Mouse (Mus musculus) CH12.LX (cell line): ENCODE data around the gene Rps16. TPM values are rescaled to one million over a fixed set of nuclear protein-coding genes. Genes with fewer than 3 reads are reported as not detected.
A peak's percentile ranks its signal among the peaks of the same experiment; 100 is the strongest.

Experiments
- DNase-seq: peaks from one replicate; pipeline ENCODE4 v3.0.0-alpha.2; 2013; ENCODE audit errors: extremely low read depth
- H3K27ac ChIP-seq: 2 replicates; pipeline ENCODE4 v1.5.1; 2012; ENCODE audit warnings: low read depth, mild to moderate bottlenecking, control low read depth, moderate library complexity; ENCODE audit not compliant: insufficient read depth
- H3K27me3 ChIP-seq: replicated peaks from 2 replicates; pipeline ENCODE3; 2012; ENCODE audit warnings: inconsistent platforms
- H3K36me3 ChIP-seq, 2 experiments: replicated peaks in 1 of 2; 2 replicates each; pipeline versions ENCODE3 to v1.6.1; 2012; ENCODE audit warnings: inconsistent platforms in 1 of 2, low read length in 1 of 2, mild to moderate bottlenecking in 1 of 2, mixed read lengths in 1 of 2, moderate library complexity in 1 of 2; ENCODE audit not compliant: control insufficient read depth in 1 of 2, insufficient read depth in 1 of 2
- H3K4me1 ChIP-seq, 2 experiments: 2 replicates each; pipeline ENCODE4 v1.6.1; 2012; ENCODE audit warnings: inconsistent platforms in 1 of 2, moderate library complexity in 1 of 2; ENCODE audit not compliant: insufficient read depth in 2 of 2, control insufficient read depth in 1 of 2
- H3K4me2 ChIP-seq: 2 replicates; pipeline ENCODE4 v1.6.1; 2012; ENCODE audit warnings: low read depth, mild to moderate bottlenecking, control low read depth; ENCODE audit not compliant: poor library complexity, insufficient read depth, severe bottlenecking
- H3K4me3 ChIP-seq, 3 experiments: fragments of 150-350 bp in 1 of 3; sonication (generic) in 1 of 3; replicated peaks in 1 of 3; 2 replicates each; pipeline versions ENCODE3 to v1.5.1; 2011 to 2012; ENCODE audit warnings: low read depth in 2 of 3, low read length in 2 of 3, mild to moderate bottlenecking in 2 of 3, moderate library complexity in 2 of 3, control low read depth in 1 of 3, improper control_type of control experiment in 1 of 3, inconsistent platforms in 1 of 3, mixed read lengths in 1 of 3; ENCODE audit not compliant: poor library complexity in 1 of 3
- H3K79me2 ChIP-seq: replicated peaks from 2 replicates; pipeline ENCODE4 v1.6.1; 2012; ENCODE audit warnings: mild to moderate bottlenecking, moderate library complexity; ENCODE audit not compliant: control insufficient read depth, poor library complexity, insufficient read depth, severe bottlenecking; ENCODE audit errors: extremely low read depth
- H3K9ac ChIP-seq: 2 replicates; pipeline ENCODE4 v1.6.1; 2012; ENCODE audit warnings: low read depth, mild to moderate bottlenecking, control low read depth, moderate library complexity; ENCODE audit not compliant: insufficient read depth
- H3K9me3 ChIP-seq: replicated peaks from 2 replicates; pipeline ENCODE3; 2012; ENCODE audit warnings: low read length, inconsistent platforms, mixed read lengths
- BHLHE40 ChIP-seq: IDR thresholded peaks from 2 replicates; pipeline ENCODE4 v1.6.1; 2011; ENCODE audit warnings: mild to moderate bottlenecking, low read depth, low read length, improper control_type of control experiment
- CHD2 ChIP-seq: IDR thresholded peaks from 2 replicates; pipeline ENCODE4 v1.6.1; 2011; ENCODE audit warnings: low read length, improper control_type of control experiment
- CTCF ChIP-seq, 2 experiments: IDR thresholded peaks in 1 of 2; conservative IDR thresholded peaks in 1 of 2; 2 replicates each; pipeline ENCODE4 v1.5.1; 2011 to 2012; ENCODE audit warnings: low read depth in 2 of 2, low read length in 2 of 2, improper control_type of control experiment in 1 of 2, inconsistent platforms in 1 of 2, mild to moderate bottlenecking in 1 of 2, moderate library complexity in 1 of 2
- ELF1 ChIP-seq: IDR thresholded peaks from 2 replicates; pipeline ENCODE4 v1.6.1; 2014; ENCODE audit warnings: low read depth, mild to moderate bottlenecking, inconsistent platforms, low read length, improper control_type of control experiment
- EP300 ChIP-seq: IDR thresholded peaks from 2 replicates; pipeline ENCODE4 v1.6.1; 2011; ENCODE audit warnings: low read length, improper control_type of control experiment
- ETS1 ChIP-seq: conservative IDR thresholded peaks from 2 replicates; pipeline ENCODE4 v1.6.1; 2012; ENCODE audit warnings: low read depth, mild to moderate bottlenecking, inconsistent platforms, low read length, improper control_type of control experiment, moderate library complexity
- IRF4 ChIP-seq: IDR thresholded peaks from 2 replicates; pipeline ENCODE4 v1.6.1; 2014; ENCODE audit warnings: low read depth, mild to moderate bottlenecking, inconsistent platforms, low read length, improper control_type of control experiment
- MAX ChIP-seq: IDR thresholded peaks from 2 replicates; pipeline ENCODE4 v1.6.1; 2011; ENCODE audit warnings: low read length, improper control_type of control experiment
- MAZ ChIP-seq: IDR thresholded peaks from 2 replicates; pipeline ENCODE4 v1.6.1; 2012; ENCODE audit warnings: low read depth, mild to moderate bottlenecking, inconsistent platforms, low read length, improper control_type of control experiment, moderate library complexity
- MEF2A ChIP-seq: IDR thresholded peaks from 2 replicates; pipeline ENCODE4 v1.6.1; 2014; ENCODE audit warnings: low read depth, mild to moderate bottlenecking, inconsistent platforms, low read length, improper control_type of control experiment, borderline replicate concordance
- MXI1 ChIP-seq: IDR thresholded peaks from 2 replicates; pipeline ENCODE4 v1.6.1; 2011; ENCODE audit warnings: mild to moderate bottlenecking, low read depth, low read length, improper control_type of control experiment
- MYC ChIP-seq: IDR thresholded peaks from 2 replicates; pipeline ENCODE4 v1.6.1; 2011; ENCODE audit warnings: low read depth, mild to moderate bottlenecking, improper control_type of control experiment, low read length
- NRF1 ChIP-seq: IDR thresholded peaks from 2 replicates; pipeline ENCODE4 v1.6.1; 2014; ENCODE audit warnings: low read depth, mild to moderate bottlenecking, inconsistent platforms, low read length, improper control_type of control experiment, moderate library complexity
- POLR2AphosphoS2 ChIP-seq: IDR thresholded peaks from 2 replicates; pipeline ENCODE4 v1.6.1; 2011; ENCODE audit warnings: low read depth, low read length, improper control_type of control experiment
- RAD21 ChIP-seq: IDR thresholded peaks from 2 replicates; pipeline ENCODE4 v1.6.1; 2011; ENCODE audit warnings: low read depth, mild to moderate bottlenecking, low read length, improper control_type of control experiment, moderate library complexity
- SIN3A ChIP-seq: IDR thresholded peaks from 2 replicates; pipeline ENCODE4 v1.6.1; 2012; ENCODE audit warnings: low read length, improper control_type of control experiment, inconsistent platforms
- SMC3 ChIP-seq: IDR thresholded peaks from 2 replicates; pipeline ENCODE4 v1.6.1; 2011; ENCODE audit warnings: low read depth, low read length, improper control_type of control experiment
- TBP ChIP-seq: conservative IDR thresholded peaks from 2 replicates; pipeline ENCODE4 v1.6.1; 2011; ENCODE audit warnings: low read depth, low read length, improper control_type of control experiment
- TCF12 ChIP-seq: IDR thresholded peaks from 2 replicates; pipeline ENCODE4 v1.6.1; 2014; ENCODE audit warnings: low read depth, mild to moderate bottlenecking, inconsistent platforms, low read length, improper control_type of control experiment
- UBTF ChIP-seq: IDR thresholded peaks from 2 replicates; pipeline ENCODE4 v1.6.1; 2012; ENCODE audit warnings: low read depth, mild to moderate bottlenecking, inconsistent platforms, low read length, improper control_type of control experiment, moderate library complexity
- USF2 ChIP-seq: conservative IDR thresholded peaks from 2 replicates; pipeline ENCODE4 v1.6.1; 2011; ENCODE audit warnings: low read depth, low read length, improper control_type of control experiment
- ZC3H11A ChIP-seq: IDR thresholded peaks from 2 replicates; pipeline ENCODE4 v1.6.1; 2012; ENCODE audit warnings: low read depth, mild to moderate bottlenecking, inconsistent platforms, low read length, improper control_type of control experiment
- ZMIZ1 ChIP-seq: IDR thresholded peaks from 2 replicates; pipeline ENCODE4 v1.6.1; 2012; ENCODE audit warnings: low read depth, mild to moderate bottlenecking, inconsistent platforms, low read length, improper control_type of control experiment
- dilution Hi-C: fragments of 300-500 bp; cut with MboI; formaldehyde crosslinking; loops from 2 replicates; pipeline ENCODE4 v1.14.3; 2020; ENCODE audit warnings: low sequenced_read_pairs; ENCODE audit not compliant: extremely low pct_unique_long_range_greater_than_20kb, extremely low pct_ligation_motif_present
- in situ Hi-C: fragments of 300-500 bp; cut with MboI; formaldehyde crosslinking; loops from 3 replicates; pipeline ENCODE4 v1.14.3; 2019; ENCODE audit warnings: low sequenced_read_pairs, low pct_ligation_motif_present, low pct_unique_long_range_greater_than_20kb, mixed read lengths
- polyA plus RNA-seq: library from polyadenylated mRNA; unstranded; fragments of >175 nt; gene quantifications from 2 replicates; pipeline ENCODE4 v1.2.1, GENCODE M21; 2012; ENCODE audit warnings: low read depth; ENCODE audit not compliant: insufficient read length
- total RNA-seq, 2 experiments: library from RNA; depleted of rRNA; stranded (reverse); fragments of 300-350 nt in 1 of 2; fragments of >200 nt in 1 of 2; gene quantifications; 2 replicates each; pipeline ENCODE4 v1.2.3; 2012 to 2014

The Rps16 gene
- total and polyA plus RNA-seq, 3 experiments: 66.7 to 2,040 (median 1,254) TPM

DNA sequence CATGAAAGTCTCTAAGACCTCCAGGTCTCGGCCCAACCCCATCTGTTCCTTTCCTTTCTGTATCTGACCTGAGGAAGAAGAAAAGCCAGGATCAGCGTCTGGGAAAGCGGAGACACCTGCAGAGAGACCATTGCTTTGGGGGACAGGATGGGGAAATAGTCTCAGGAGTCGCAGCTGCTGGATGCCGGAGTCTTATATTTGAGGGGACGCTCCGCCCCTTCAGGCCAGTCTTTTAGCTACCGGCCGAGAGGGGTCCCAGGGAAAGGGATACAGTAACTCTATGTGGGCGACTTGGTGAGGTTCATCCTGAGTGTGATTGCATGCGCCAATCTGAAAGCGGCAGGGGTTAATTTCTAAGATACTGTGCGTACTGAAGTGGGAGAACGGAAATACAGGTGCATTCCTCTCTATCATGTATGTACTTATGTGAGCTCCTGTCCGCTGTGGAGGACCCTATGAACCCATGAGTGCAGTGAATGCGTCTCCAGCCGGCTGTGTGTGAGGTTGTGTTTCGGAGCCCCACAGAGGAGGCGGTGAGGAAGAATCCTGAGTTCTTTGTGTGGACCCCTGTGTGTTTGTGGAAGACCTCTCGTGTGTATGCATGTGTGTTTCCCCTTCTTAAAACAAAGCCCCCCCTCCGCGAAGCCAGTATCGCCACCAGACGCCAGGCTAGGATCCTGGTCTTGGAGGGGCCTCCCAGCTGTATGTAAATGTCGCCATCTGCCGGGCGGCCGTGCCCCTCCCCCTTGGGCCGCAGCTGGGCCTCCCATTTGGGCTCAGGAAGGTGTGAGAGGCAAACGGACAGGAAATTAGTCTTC, 48.6 kb upstream of the Rps16 start, which contains the start of gene Dll3:
Dll3 (minus strand) TSS at position 623 of the 818 bp plus-strand sequence.
- H3K27ac ChIP-seq: no peak within 1 kb of the TSS
- peaks cover 10 to 21% of the 10 kb centered on the region in 2 experiments for H3K4me1 ChIP-seq
- peak; percentile 46 for DNase-seq
- TF ChIP-seq TCF12 (peak; percentile 78), USF2 (no peak), POLR2AphosphoS2 (no peak), ZMIZ1 (no peak), MYC (no peak), RAD21 (peak; percentile 53), BHLHE40 (peak; percentile 47), SMC3 (peak; percentile 53), ZC3H11A (no peak), CHD2 (peak; percentile 76), UBTF (no peak), ETS1 (peak; percentile 43), MAZ (peak; percentile 65; the same call in 1 of the 2 replicates), CTCF (conservative IDR thresholded peaks at IDR 0.05 in 1 of 2, IDR thresholded peaks at IDR 0.05 in 1 of 2; ENCODE audit: low read depth in 2 of 2, low read length in 2 of 2) (peak in 1 of 2 experiments; percentile 68; a peak in 2 of 4 replicates), ELF1 (peak; percentile 37; the same call in 1 of the 2 replicates), SIN3A (peak; percentile 61; the same call in 1 of the 2 replicates), IRF4 (peak; percentile 59), MXI1 (0 out of 2 replicates have a peak, but pooled peaks have one; percentile 29), MEF2A (peak; percentile 39; the same call in 1 of the 2 replicates), NRF1 (peak; percentile 53; the same call in 1 of the 2 replicates), TBP (no peak), MAX (peak; percentile 33; the same call in 1 of the 2 replicates), EP300 (peak; percentile 41; the same call in 1 of the 2 replicates)
- TF ChIP-seq, all 38 proteins: peak for 16
- Histone ChIP-seq H3K9ac (no peak within 1 kb of the TSS), H3K9me3 (no peaks in the 10 kb centered on the region), H3K79me2 (no peaks in the 10 kb centered on the region), H3K36me3 (peaks cover 17 to 31% of the 10 kb centered on the region in 2 experiments), H3K4me3 (no peak within 1 kb of the TSS), H3K4me2 (peak within 1 kb of the TSS; percentile 54; the same call in 1 of the 2 replicates), H3K27me3 (no peaks in the 10 kb centered on the region)
- dilution Hi-C loops (no loop called here), in situ Hi-C loops (no loop called here)
